Mouse (Mus musculus) liver, embryonic 14.5 days (tissue): ENCODE data around the gene Mtmr2. TPM values are rescaled to one million over a fixed set of nuclear protein-coding genes. Genes with fewer than 3 reads are reported as not detected.

Source experiments
- ATAC-seq: fragments of 200-750 bp; cut with Nextera tagmentation; 2 replicates; pipeline ENCODE4 v1.8.0; 2017; ENCODE audit warnings: moderate number of reproducible peaks, mild to moderate bottlenecking, moderate library complexity; ENCODE audit not compliant: insufficient read depth
- DNase-seq, 3 experiments: peaks; one replicate each; pipeline ENCODE4 v3.0.0-alpha.2; 2012 to 2013; ENCODE audit warnings: low read depth in 3 of 3, low spot score in 3 of 3
- H3K27ac ChIP-seq: fragments of 300-500 bp; sonication (generic); 2 replicates; pipeline ENCODE4 v1.5.1; 2014; ENCODE audit warnings: moderate library complexity, mild to moderate bottlenecking, control low read depth, inconsistent platforms
- H3K27me3 ChIP-seq: fragments of 300-500 bp; sonication (generic); 2 replicates; pipeline ENCODE4 v1.6.1; 2014; ENCODE audit warnings: mild to moderate bottlenecking, low read length, moderate library complexity; ENCODE audit not compliant: control insufficient read depth, insufficient read depth
- H3K36me3 ChIP-seq: fragments of 300-500 bp; sonication (generic); replicated peaks from 2 replicates; pipeline ENCODE4 v1.6.1; 2014; ENCODE audit warnings: low read depth; ENCODE audit not compliant: control insufficient read depth, insufficient read depth
- H3K4me1 ChIP-seq, 2 experiments: fragments of 200-500 bp in 1 of 2; fragments of 300-500 bp in 1 of 2; sonication (generic) in 1 of 2; replicated peaks; 2 replicates each; pipeline ENCODE4 v1.6.1; 2012 to 2014; ENCODE audit warnings: antibody characterized with exemption in 1 of 2, inconsistent platforms in 1 of 2, low read length in 1 of 2; ENCODE audit not compliant: control insufficient read depth in 2 of 2, insufficient read depth in 2 of 2
- H3K4me2 ChIP-seq: fragments of 300-500 bp; sonication (generic); 2 replicates; pipeline ENCODE4 v1.6.1; 2014; ENCODE audit warnings: low read depth, mild to moderate bottlenecking, control low read depth, moderate library complexity
- H3K4me3 ChIP-seq, 2 experiments: fragments of 200-500 bp in 1 of 2; fragments of 300-500 bp in 1 of 2; sonication (generic) in 1 of 2; 2 replicates each; pipeline ENCODE4 v1.5.1; 2012 to 2014; ENCODE audit warnings: low read depth in 2 of 2, low read length in 2 of 2, mild to moderate bottlenecking in 2 of 2, control low read depth in 1 of 2, inconsistent platforms in 1 of 2, moderate library complexity in 1 of 2; ENCODE audit not compliant: insufficient read depth in 1 of 2
- H3K9ac ChIP-seq: fragments of 300-500 bp; sonication (generic); replicated peaks from 2 replicates; pipeline ENCODE4 v1.6.1; 2014; ENCODE audit warnings: mild to moderate bottlenecking, control low read depth, moderate library complexity
- H3K9me3 ChIP-seq: fragments of 300-500 bp; sonication (generic); 2 replicates; pipeline ENCODE4 v1.6.1; 2016; ENCODE audit warnings: low read length, mixed read lengths; ENCODE audit not compliant: control insufficient read depth
- CTCF ChIP-seq: IDR thresholded peaks from 2 replicates; pipeline ENCODE4 v1.5.1; 2016; ENCODE audit warnings: antibody characterized with exemption, low read depth, control low read depth
- EP300 ChIP-seq: IDR thresholded peaks from 2 replicates; pipeline ENCODE4 v1.6.1; 2016; ENCODE audit warnings: antibody characterized with exemption, low read depth
- WGBS: fragments of 180-500 bp; shearing (Covaris S2); extraction: QIAGEN DNeasy Blood & Tissue Kit; methylation state at CpG from one replicate; pipeline ENCODE4 v1.1.7; 2014; ENCODE audit not compliant: insufficient replicate concordance; 5-methylcytosine and 5-hydroxymethylcytosine counted together
- polyA plus RNA-seq, 2 experiments: library from polyadenylated mRNA; depleted of rRNA in 1 of 2; stranded (reverse) in 1 of 2; unstranded in 1 of 2; fragments of >200 nt; fragmentation: Nextera tagmentation in 1 of 2; extraction: Ambion mirVana in 1 of 2; gene quantifications; 2 replicates each; pipeline versions ENCODE4 v1.2.1 to v1.2.3; 2012 to 2014

The Mtmr2 gene
- polyA plus RNA-seq, 2 experiments, result 5.9 to 18.1 TPM

DNA sequence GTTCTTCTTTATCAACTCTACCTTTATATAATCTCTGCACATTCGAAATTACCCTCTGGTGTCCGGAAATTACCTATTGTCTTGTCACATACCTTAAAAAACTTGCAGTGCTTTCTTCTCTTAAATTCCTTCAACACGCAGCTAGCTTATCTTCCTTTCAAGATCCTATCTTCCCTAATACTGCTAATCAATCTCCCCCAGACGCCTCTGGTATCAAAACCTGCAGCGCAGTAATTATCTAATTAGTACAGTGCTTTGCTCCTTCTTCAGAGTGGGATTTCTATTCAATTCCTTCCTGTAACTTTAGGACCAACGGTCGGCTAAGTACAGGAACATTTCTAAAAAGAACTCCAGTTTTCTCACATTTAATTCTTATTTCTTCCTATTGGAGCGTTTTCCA is 77.7 kb downstream of the Mtmr2 start:
- WGBS, result 1% methylated on average over 8 of the region's 8 CpGs
- TF ChIP-seq CTCF (no peak), EP300 (peak; percentile 89)
- Histone ChIP-seq H3K4me3 (peak overlapping the region; percentile 81 to 85), H3K9ac (peak overlapping the region; percentile 87), H3K27me3 (no peaks in the 10 kb centered on the region), H3K9me3 (no peaks in the 10 kb centered on the region), H3K4me1 (peaks cover 11 to 18% of the 10 kb centered on the region in 2 experiments), H3K4me2 (peak overlapping the region; percentile 78), H3K36me3 (peaks cover 10% of the 10 kb centered on the region), H3K27ac (peak overlapping the region; percentile 92)
- no peak for ATAC-seq
- DNase-seq, result peak; percentile 47 to 69 (median 59)

GRCm38 (mm10) chr9:13826391-13826805 is 78.2 kb downstream of the Mtmr2 start:
- Histone ChIP-seq H3K4me2 (peak overlapping the region; percentile 78), H3K9me3 (no peaks in the 10 kb centered on the region), H3K27ac (peak overlapping the region; percentile 92), H3K36me3 (peaks cover 10% of the 10 kb centered on the region), H3K4me3 (peak overlapping the region; percentile 81 to 85), H3K27me3 (no peaks in the 10 kb centered on the region), H3K4me1 (peaks cover 11 to 18% of the 10 kb centered on the region in 2 experiments), H3K9ac (peak overlapping the region; percentile 87)
- no peak for TF ChIP-seq EP300
- no peak for TF ChIP-seq CTCF
- DNase-seq, result peak; percentile 41 to 62 (median 59)
- 0% methylated on average over 31 of the region's 31 CpGs for WGBS
- ATAC-seq, result peak; percentile 22

DNA sequence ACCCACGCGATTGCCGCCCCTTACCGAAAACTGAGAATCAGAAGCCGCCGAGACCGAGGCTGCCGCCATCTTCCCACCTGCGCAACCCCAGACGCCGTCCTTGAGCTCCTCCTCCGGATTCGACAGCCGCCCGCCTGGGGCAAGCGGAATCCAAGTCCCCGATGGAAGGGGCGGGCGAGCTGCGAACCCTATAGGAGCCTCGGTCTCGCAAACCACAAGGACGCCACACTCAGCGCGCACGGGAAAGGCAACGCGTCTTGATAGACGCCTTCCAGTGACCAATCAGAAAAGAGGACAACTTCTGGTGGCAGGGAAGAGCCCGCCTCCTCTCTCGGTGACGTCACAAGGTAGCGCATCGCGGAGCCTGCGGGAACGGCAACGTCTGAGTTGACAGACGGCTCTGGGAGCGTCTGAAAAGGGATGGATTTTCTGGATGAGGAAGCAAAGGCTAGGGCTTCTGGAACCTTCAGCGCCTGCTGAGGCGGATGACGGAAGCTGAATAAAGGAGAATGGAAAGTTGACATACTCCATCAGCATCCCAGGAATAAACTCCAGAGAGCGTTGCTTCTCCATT is 78.7 kb downstream of the Mtmr2 start, which contains the start of gene Cep57:
Gene Cep57 (minus strand): TSS at position 276 of the 574 bp plus-strand sequence.
- Histone ChIP-seq H3K9ac (peak within 1 kb of the TSS; percentile 87), H3K27ac (peak within 1 kb of the TSS; percentile 92), H3K4me3 (peak within 1 kb of the TSS; percentile 81 to 89), H3K4me1 (peaks cover 11 to 18% of the 10 kb centered on the region in 2 experiments), H3K4me2 (peak within 1 kb of the TSS; percentile 84), H3K27me3 (no peaks in the 10 kb centered on the region), H3K36me3 (peaks cover 14% of the 10 kb centered on the region), H3K9me3 (no peaks in the 10 kb centered on the region)
- peak; percentile 84 for ATAC-seq
- no peak for TF ChIP-seq EP300
- no peak for TF ChIP-seq CTCF
- DNase-seq, result peak; percentile 98
- under 1% methylated on average over 44 of the region's 44 CpGs for WGBS

DNA sequence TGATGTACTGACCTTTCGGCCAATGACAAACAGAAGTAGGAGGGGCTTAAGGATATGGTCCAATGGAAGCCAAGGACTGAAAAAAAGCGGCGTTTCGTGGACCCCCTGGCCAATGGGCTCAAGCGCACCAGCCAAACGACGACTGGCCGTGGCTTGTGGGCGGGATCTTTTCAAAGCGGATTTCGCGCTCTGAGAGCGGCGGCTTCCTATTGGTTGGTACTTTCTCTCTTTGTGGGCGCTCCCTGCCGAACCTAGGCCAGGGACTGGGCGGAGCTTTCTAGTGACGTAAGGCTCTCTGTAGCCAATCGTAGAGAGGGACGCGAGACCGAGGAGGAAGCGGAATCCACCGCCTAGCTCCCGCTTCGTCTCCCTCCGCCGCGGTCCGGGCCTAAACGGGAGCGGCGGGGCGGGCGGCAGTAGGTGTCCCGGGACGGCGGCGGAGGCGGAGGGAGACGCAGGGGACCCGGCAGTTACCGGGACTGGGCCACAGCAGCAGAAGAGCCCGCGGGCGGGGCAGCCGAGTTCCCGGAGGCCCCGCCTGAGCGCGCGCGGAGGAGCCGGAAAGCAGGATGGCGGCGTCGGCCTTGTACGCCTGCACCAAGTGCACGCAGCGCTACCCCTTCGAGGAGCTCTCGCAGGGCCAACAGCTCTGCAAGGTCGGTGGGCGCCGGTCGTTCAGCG is 79.3 kb downstream of the Mtmr2 start, which contains the start of gene Fam76b:
Gene Fam76b (plus strand): TSS at position 311 of the 681 bp plus-strand sequence.
- peak within 1 kb of the TSS; percentile 84 for H3K4me2 ChIP-seq
- H3K4me3 ChIP-seq, result peak within 1 kb of the TSS; percentile 81 to 89
- peaks cover 18% of the 10 kb centered on the region for H3K36me3 ChIP-seq
- peak within 1 kb of the TSS; percentile 87 for H3K9ac ChIP-seq
- TF ChIP-seq CTCF (no peak), EP300 (peak; percentile 20; the same call in 1 of the 2 replicates)
- peak within 1 kb of the TSS; percentile 92 for H3K27ac ChIP-seq
- no peaks in the 10 kb centered on the region for H3K27me3 ChIP-seq
- no peaks in the 10 kb centered on the region for H3K9me3 ChIP-seq
- DNase-seq (peak; percentile 100), ATAC-seq (peak; percentile 86)
- WGBS, result 0% methylated on average over 67 of the region's 67 CpGs
- peaks cover 11 to 15% of the 10 kb centered on the region in 2 experiments for H3K4me1 ChIP-seq

GRCm38 (mm10) chr9:13828087-13828441 is 79.9 kb downstream of the Mtmr2 start:
- under 1% methylated on average over 23 of the region's 23 CpGs for WGBS
- Histone ChIP-seq H3K36me3 (peaks cover 22% of the 10 kb centered on the region), H3K27ac (peak overlapping the region; percentile 76), H3K9ac (peak overlapping the region; percentile 76), H3K4me1 (peaks cover 11 to 14% of the 10 kb centered on the region in 2 experiments), H3K27me3 (no peaks in the 10 kb centered on the region), H3K9me3 (no peaks in the 10 kb centered on the region), H3K4me2 (peak overlapping the region; percentile 84), H3K4me3 (peak overlapping the region; percentile 78 to 89)
- TF ChIP-seq CTCF (no peak; the same call in 1 of the 2 replicates), EP300 (no peak)
- DNase-seq (peak in 2 of 3 experiments; percentile 29 to 47), ATAC-seq (peak; percentile 22)
